8 mouse cellular contexts compared by ENCODE assay signal in genomic region chr7:78924300-78924699, GRCm38 (mm10). TPM values are rescaled to one million over a fixed set of nuclear protein-coding genes. Genes with fewer than 3 reads are reported as not detected.
DNase-seq lines count a peak whose midpoint lies in the region; ATAC-seq and TF ChIP-seq lines count a peak whose summit lies in the region.

No protein-coding gene starts in this region.

- intact Hi-C loops in gastrocnemius, adult 2 months (cut with DNase I): loop anchor here (1.0 to 5.0 kb wide), 3 partner anchors 157 to 425 kb away; no protein-coding TSS in a partner anchor

- no peaks in the 10 kb centered on the region for H3K9me3 ChIP-seq in liver, embryonic 14.5 days (ENCODE audit: control insufficient read depth, low read length)
- no peaks in the 10 kb centered on the region for H3K9me3 ChIP-seq in neural tube, embryonic 15.5 days (replicated peaks)

- H3K4me1 ChIP-seq in liver, embryonic 14.5 days (replicated peaks; ENCODE audit: control insufficient read depth in 2 of 2, insufficient read depth in 2 of 2, low read length in 1 of 2): peaks cover 0 to 6% of the 10 kb centered on the region in 2 experiments; a peak in 2 of 4 replicates
- H3K4me1 ChIP-seq in neural tube, embryonic 15.5 days: no peaks in the 10 kb centered on the region

- H3K27me3 ChIP-seq in liver, embryonic 14.5 days (ENCODE audit: control insufficient read depth, insufficient read depth, low read length): no peaks in the 10 kb centered on the region
- peaks cover 7% of the 10 kb centered on the region; the same call in 1 of the 2 replicates for H3K27me3 ChIP-seq in neural tube, embryonic 15.5 days (replicated peaks)

- peak; percentile 91; the same call in 1 of the 2 replicates for TF ChIP-seq CTCF in gastrocnemius, adult 2 months (IDR thresholded peaks at IDR 0.05)
- TF ChIP-seq CTCF in liver, embryonic 14.5 days (IDR thresholded peaks at IDR 0.05; ENCODE audit: low read depth): peak; percentile 94

- no peak overlapping the region for H3K27ac ChIP-seq in gastrocnemius, adult 2 months
- H3K27ac ChIP-seq in liver, embryonic 14.5 days: no peak overlapping the region
- no peak overlapping the region for H3K27ac ChIP-seq in neural tube, embryonic 15.5 days (replicated peaks)

- H3K36me3 ChIP-seq in liver, embryonic 14.5 days (replicated peaks; ENCODE audit: control insufficient read depth, insufficient read depth, low read depth): no peaks in the 10 kb centered on the region
- no peaks in the 10 kb centered on the region for H3K36me3 ChIP-seq in neural tube, embryonic 15.5 days

- ATAC-seq in liver, embryonic 14.5 days (ENCODE audit: insufficient read depth): no peak
- peak; percentile 28; the same call in 1 of the 2 replicates for ATAC-seq in neural tube, embryonic 15.5 days (ENCODE audit: low FRiP score)

- WGBS in liver, embryonic 14.5 days (ENCODE audit: insufficient replicate concordance): 14% methylated on average over 6 of the region's 6 CpGs
- WGBS in neural tube, embryonic 15.5 days: 6% methylated on average over 6 of the region's 6 CpGs

- no peak for TF ChIP-seq EP300 in liver, embryonic 14.5 days (IDR thresholded peaks at IDR 0.05; ENCODE audit: low read depth)

- peak; percentile 58 for DNase-seq in CD4-positive helper T cell, adult 2 months (ENCODE audit: low read depth, low spot score)
- peak; percentile 93 for DNase-seq in NIH3T3 (ENCODE audit: low read depth)
- peak; percentile 44 to 78 for DNase-seq in cerebellum, postnatal 25 days
- DNase-seq in gastrocnemius, adult 2 months: peak; percentile 65
- DNase-seq in kidney, postnatal 10 days: peak; percentile 85
- DNase-seq in liver, embryonic 14.5 days (ENCODE audit: low read depth in 3 of 3, low spot score in 3 of 3): peak in 2 of 3 experiments; percentile 45 to 52
- peak; percentile 26 to 38 for DNase-seq in thymus, postnatal 36 days

- no peak overlapping the region for H3K9ac ChIP-seq in liver, embryonic 14.5 days (replicated peaks)
- H3K9ac ChIP-seq in neural tube, embryonic 15.5 days (replicated peaks): no peak overlapping the region

- H3K4me2 ChIP-seq in liver, embryonic 14.5 days (ENCODE audit: low read depth): no peak overlapping the region
- no peak overlapping the region for H3K4me2 ChIP-seq in neural tube, embryonic 15.5 days

- no peak overlapping the region for H3K4me3 ChIP-seq in gastrocnemius, adult 2 months
- H3K4me3 ChIP-seq in liver, embryonic 14.5 days (ENCODE audit: insufficient read depth in 1 of 2, low read depth in 2 of 2, low read length in 2 of 2): no peak overlapping the region
- H3K4me3 ChIP-seq in neural tube, embryonic 15.5 days (replicated peaks): no peak overlapping the region

RNA-seq across cellular contexts. Expression of gene Isg20, which starts 11.1 kb away (rescaled TPM):
- total RNA-seq in gastrocnemius, adult 2 months (2021): 1 to 10 TPM in 1 of 2 experiments, under 1 TPM in 1; 0.92 to 1.8 TPM
- 47.0 and 47.2 TPM in 2 replicates for polyA plus RNA-seq in liver, embryonic 14.5 days (2012; rRNA removed)
- 52.7 and 72.1 TPM in 2 replicates for polyA plus RNA-seq in liver, embryonic 14.5 days (2014; fragmentation: Nextera tagmentation; extraction: Ambion mirVana)
- polyA plus RNA-seq in neural tube, embryonic 15.5 days (2015; fragmentation: Nextera tagmentation; extraction: Ambion mirVana): 1.3 and 10.5 TPM in 2 replicates

RNA-seq across cellular contexts. Expression of gene Aen, which starts 28.6 kb away (rescaled TPM):
- 10 to 100 TPM; 51.7 to 52.0 TPM for total RNA-seq in gastrocnemius, adult 2 months (2021)
- 10.6 and 14.0 TPM in 2 replicates for polyA plus RNA-seq in liver, embryonic 14.5 days (2012; rRNA removed)
- polyA plus RNA-seq in liver, embryonic 14.5 days (2014; fragmentation: Nextera tagmentation; extraction: Ambion mirVana): 12.6 and 15.0 TPM in 2 replicates
- 55.7 and 58.6 TPM in 2 replicates for polyA plus RNA-seq in neural tube, embryonic 15.5 days (2015; fragmentation: Nextera tagmentation; extraction: Ambion mirVana)

Comparison
In these comparisons a context has a peak if more than half of its experiments do, and no peak if none do; other contexts are left out.
1. DNase-seq: peak in every context shown above with its lines; median percentile 93 in NIH3T3; 85 in kidney, postnatal 10 days; 65 in gastrocnemius, adult 2 months; 61 in cerebellum, postnatal 25 days; 58 in CD4-positive helper T cell, adult 2 months; 48 in liver, embryonic 14.5 days; 32 in thymus, postnatal 36 days.